Comparison of ENCODE assay signal across 8 mouse cellular contexts in genomic region chr15:82346580-82347302, GRCm38 (mm10). TPM values are rescaled to one million over a fixed set of nuclear protein-coding genes. Genes with fewer than 3 reads are reported as not detected.
DNase-seq lines count a peak whose midpoint lies in the region; ATAC-seq and TF ChIP-seq lines count a peak whose summit lies in the region.

No protein-coding gene starts in this region.

- H3ac ChIP-seq in C2C12 (ENCODE audit: control insufficient read depth, insufficient read length, low read depth), result peak overlapping the region; percentile 58

- no peak for TF ChIP-seq CTCF in C2C12 (IDR thresholded peaks at IDR 0.05; ENCODE audit: control insufficient read depth, insufficient read depth, insufficient read length)
- peak; percentile 24 for TF ChIP-seq CTCF in forebrain, postnatal 0 days (IDR thresholded peaks at IDR 0.05; ENCODE audit: low read depth)

- H3K79me2 ChIP-seq in C2C12 (ENCODE audit: control insufficient read depth, insufficient read depth), result peaks cover 43% of the 10 kb centered on the region

- H3K9ac ChIP-seq in forebrain, postnatal 0 days, result peak overlapping the region; percentile 80
- H3K9ac ChIP-seq in liver, embryonic 16.5 days (ENCODE audit: low read depth, low read length), result peak overlapping the region; percentile 87

- 63% methylated on average over 14 of the region's 14 CpGs for WGBS in forebrain, postnatal 0 days
- 34% methylated on average over 14 of the region's 14 CpGs for WGBS in liver, embryonic 16.5 days (ENCODE audit: insufficient replicate concordance)

- no peak for ATAC-seq in forebrain, postnatal 0 days
- ATAC-seq in liver, embryonic 16.5 days (ENCODE audit: low read depth), result no peak

- no peaks in the 10 kb centered on the region for H3K9me3 ChIP-seq in forebrain, postnatal 0 days (ENCODE audit: low read length)
- no peaks in the 10 kb centered on the region for H3K9me3 ChIP-seq in liver, embryonic 16.5 days (replicated peaks; ENCODE audit: control insufficient read depth, low read length)

- peak; percentile 44 for DNase-seq in cerebellum, adult 9-11 months
- no peak for DNase-seq in cerebellum, postnatal 14 days
- peak; percentile 9 for DNase-seq in forebrain, postnatal 0 days
- no peak for DNase-seq in retina, postnatal 1 day
- DNase-seq in spleen, postnatal 14 days (ENCODE audit: low spot score in 2 of 2), result no peak
- DNase-seq in kidney, adult 8-10 months, result no peak

- H3K4me1 ChIP-seq in forebrain, postnatal 0 days (ENCODE audit: insufficient read depth), result peaks cover 13% of the 10 kb centered on the region
- peaks cover 81% of the 10 kb centered on the region for H3K4me1 ChIP-seq in liver, embryonic 16.5 days (ENCODE audit: control insufficient read depth, low read depth, low read length)

- H3K36me3 ChIP-seq in C2C12 (ENCODE audit: control insufficient read depth, insufficient read depth), result peaks cover 40% of the 10 kb centered on the region
- peaks cover 31% of the 10 kb centered on the region for H3K36me3 ChIP-seq in forebrain, postnatal 0 days (ENCODE audit: insufficient read depth)
- peaks cover 42% of the 10 kb centered on the region for H3K36me3 ChIP-seq in liver, embryonic 16.5 days (ENCODE audit: control insufficient read depth, insufficient read depth)

- H3K27ac ChIP-seq in forebrain, postnatal 0 days (ENCODE audit: low read depth, low read length), result peak overlapping the region; percentile 93
- H3K27ac ChIP-seq in liver, embryonic 16.5 days (ENCODE audit: low read length), result peak overlapping the region; percentile 96

- peak overlapping the region; percentile 86 for H3K4me2 ChIP-seq in forebrain, postnatal 0 days (ENCODE audit: low read depth)
- H3K4me2 ChIP-seq in liver, embryonic 16.5 days (ENCODE audit: low read depth, low read length), result peak overlapping the region; percentile 74

- H3K27me3 ChIP-seq in C2C12 (ENCODE audit: control insufficient read depth, insufficient read depth, insufficient read length), result no peaks in the 10 kb centered on the region
- no peaks in the 10 kb centered on the region for H3K27me3 ChIP-seq in forebrain, postnatal 0 days (ENCODE audit: insufficient read depth, low read length)
- H3K27me3 ChIP-seq in liver, embryonic 16.5 days (ENCODE audit: control insufficient read depth, insufficient read depth, low read depth, low read length), result no peaks in the 10 kb centered on the region

- H3K4me3 ChIP-seq in C2C12 (ENCODE audit: insufficient read depth, poor library complexity, severe bottlenecking), result peak overlapping the region; percentile 60
- H3K4me3 ChIP-seq in forebrain, postnatal 0 days (ENCODE audit: low read depth, low read length), result peak overlapping the region; percentile 72
- peak overlapping the region; percentile 85 for H3K4me3 ChIP-seq in liver, embryonic 16.5 days (ENCODE audit: low read depth, low read length)

- peaks cover 19% of the 10 kb centered on the region for H3K79me3 ChIP-seq in C2C12 (ENCODE audit: low read depth)

TF ChIP-seq in C2C12, 6 proteins besides CTCF, POLR2A, EP300 and RAD21:
- no peak for TF ChIP-seq FOSL1 (IDR thresholded peaks at IDR 0.05; ENCODE audit: insufficient read depth, low read length, poor library complexity, severe bottlenecking)
- TF ChIP-seq MYOD1 (IDR thresholded peaks at IDR 0.05; ENCODE audit: control insufficient read depth, insufficient read length, low read depth), result no peak

RNA-seq across cellular contexts. Expression of gene Ndufa6, which starts 7.4 kb away (rescaled TPM):
- polyA plus RNA-seq in C2C12 (2012; fragmentation: generic; extraction: Trizol), result 385 TPM
- total RNA-seq in forebrain, postnatal 0 days (2014; rRNA removed), result 271 and 465 TPM in 2 replicates
- 416 and 528 TPM in 2 replicates for polyA plus RNA-seq in forebrain, postnatal 0 days (2015; fragmentation: Nextera tagmentation; extraction: Ambion mirVana)
- 348 and 350 TPM in 2 replicates for polyA plus RNA-seq in liver, embryonic 16.5 days (2015; fragmentation: Nextera tagmentation; extraction: Ambion mirVana)

RNA-seq across cellular contexts. Expression of gene Smdt1, which starts 8.0 kb away (rescaled TPM):
- polyA plus RNA-seq in C2C12 (2012; fragmentation: generic; extraction: Trizol), result 481 TPM
- 167 and 208 TPM in 2 replicates for total RNA-seq in forebrain, postnatal 0 days (2014; rRNA removed)
- 337 and 359 TPM in 2 replicates for polyA plus RNA-seq in forebrain, postnatal 0 days (2015; fragmentation: Nextera tagmentation; extraction: Ambion mirVana)
- 170 and 175 TPM in 2 replicates for polyA plus RNA-seq in liver, embryonic 16.5 days (2015; fragmentation: Nextera tagmentation; extraction: Ambion mirVana)

RNA-seq across cellular contexts. Expression of gene Pheta2, which starts 8.0 kb away (rescaled TPM):
- polyA plus RNA-seq in C2C12 (2012; fragmentation: generic; extraction: Trizol), result 0.02 TPM
- 1.4 and 3.5 TPM in 2 replicates for total RNA-seq in forebrain, postnatal 0 days (2014; rRNA removed)
- 0.83 and 1.1 TPM in 2 replicates for polyA plus RNA-seq in forebrain, postnatal 0 days (2015; fragmentation: Nextera tagmentation; extraction: Ambion mirVana)
- 38.9 and 43.4 TPM in 2 replicates for polyA plus RNA-seq in liver, embryonic 16.5 days (2015; fragmentation: Nextera tagmentation; extraction: Ambion mirVana)

RNA-seq across cellular contexts. Expression of gene Naga, which starts 8.0 kb away (rescaled TPM):
- 20.9 TPM for polyA plus RNA-seq in C2C12 (2012; fragmentation: generic; extraction: Trizol)
- 27.0 and 47.5 TPM in 2 replicates for total RNA-seq in forebrain, postnatal 0 days (2014; rRNA removed)
- polyA plus RNA-seq in forebrain, postnatal 0 days (2015; fragmentation: Nextera tagmentation; extraction: Ambion mirVana), result 26.7 and 33.7 TPM in 2 replicates
- 48.2 and 51.1 TPM in 2 replicates for polyA plus RNA-seq in liver, embryonic 16.5 days (2015; fragmentation: Nextera tagmentation; extraction: Ambion mirVana)

RNA-seq across cellular contexts. Expression of gene Cyp2d22, which starts 33.3 kb away (rescaled TPM):
- 0.06 TPM for polyA plus RNA-seq in C2C12 (2012; fragmentation: generic; extraction: Trizol)
- total RNA-seq in forebrain, postnatal 0 days (2014; rRNA removed), result 2.1 and 3.1 TPM in 2 replicates
- polyA plus RNA-seq in forebrain, postnatal 0 days (2015; fragmentation: Nextera tagmentation; extraction: Ambion mirVana), result 1.8 and 1.9 TPM in 2 replicates
- 20.1 and 20.6 TPM in 2 replicates for polyA plus RNA-seq in liver, embryonic 16.5 days (2015; fragmentation: Nextera tagmentation; extraction: Ambion mirVana)

Comparison
In these comparisons a context has a peak if more than half of its experiments do, and no peak if none do; other contexts are left out.
1. DNase-seq: peak in cerebellum, adult 9-11 months (single experiment) and forebrain, postnatal 0 days (single experiment); none in cerebellum, postnatal 14 days (0 of 2), retina, postnatal 1 day (single experiment), spleen, postnatal 14 days (0 of 2) and kidney, adult 8-10 months (0 of 2).
2. RNA of gene Pheta2, which starts 8.0 kb away (polyA plus RNA-seq): 38.9 to 43.4 TPM in liver, embryonic 16.5 days; 0.83 to 1.1 TPM in forebrain, postnatal 0 days and 0.02 TPM in C2C12 (single experiment); every median in the first group is over 10 times any median in the second.
3. Peak in every context shown above with its lines, with median percentiles within 50 percentile points of each other: H3K4me3 ChIP-seq.